Mouse (Mus musculus) E14TG2a.4 (cell line): ENCODE data around the gene Morc3.
A peak's percentile ranks its signal among the peaks of the same experiment; 100 is the strongest.

ENCODE experiments used
- CTCF ChIP-seq: conservative IDR thresholded peaks from 2 replicates; pipeline ENCODE4 v1.5.1; 2014; ENCODE audit warnings: low read length
- NANOG ChIP-seq: IDR thresholded peaks from 2 replicates; pipeline ENCODE4 v1.6.1; 2014; ENCODE audit warnings: borderline replicate concordance, low read length, mixed read lengths

DNA sequence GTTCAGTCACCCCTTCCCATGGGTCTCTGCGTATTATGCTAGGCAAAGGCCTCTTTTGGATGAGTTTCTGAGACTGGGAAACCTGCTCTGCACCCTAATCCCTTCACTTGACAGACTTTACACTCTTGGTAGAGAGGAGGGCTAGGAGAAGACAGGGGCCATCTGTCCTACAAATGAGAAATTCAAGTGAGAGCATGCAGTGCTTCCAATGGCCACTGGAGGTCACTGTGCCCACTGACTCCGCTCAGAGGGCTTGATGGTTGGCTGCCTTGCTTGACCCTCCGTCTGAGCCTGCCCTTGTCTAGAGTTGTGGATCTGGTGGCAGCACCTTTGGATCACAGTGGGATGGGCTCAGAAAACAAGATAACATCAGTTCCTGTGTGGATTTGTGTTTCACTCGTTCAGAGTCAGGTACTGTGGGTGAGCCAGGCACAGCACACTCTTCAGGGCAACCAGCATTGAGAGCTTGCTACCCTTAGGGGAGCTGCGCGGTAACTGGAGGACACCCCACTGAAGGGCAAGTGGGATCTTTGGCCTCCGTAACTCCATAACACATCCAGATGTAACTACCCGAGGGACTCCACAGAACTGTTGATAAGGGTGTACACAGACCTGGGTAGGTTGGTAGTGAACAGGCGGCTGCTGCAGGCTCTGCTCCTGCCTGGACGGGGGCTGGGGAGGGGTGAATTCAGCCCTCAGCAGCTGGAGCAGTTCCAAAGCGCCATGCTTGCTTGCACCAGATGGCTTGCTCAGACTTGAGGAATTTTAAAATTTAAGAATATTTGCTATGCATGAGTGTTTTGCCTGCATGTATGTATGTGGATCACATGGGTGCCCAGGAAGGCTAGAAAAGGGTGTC lies 74.5 kb downstream of the Morc3 start:
- TF ChIP-seq CTCF (peak; percentile 95), NANOG (no peak)
